Mouse (Mus musculus) embryo, embryonic 10 days (tissue): ENCODE data around the gene Sf3a2.
A peak's percentile ranks its signal among the peaks of the same experiment; 100 is the strongest.
"Not testable (repeated sequence)": the region's sequence is repeated elsewhere in the genome, so short reads cannot be mapped to it uniquely, and the experiment has no call there.

ENCODE experiments used
- DNase-seq: peaks from one replicate; pipeline ENCODE4 v3.0.0-alpha.2; 2015; ENCODE audit warnings: low spot score

The Sf3a2 gene

DNA sequence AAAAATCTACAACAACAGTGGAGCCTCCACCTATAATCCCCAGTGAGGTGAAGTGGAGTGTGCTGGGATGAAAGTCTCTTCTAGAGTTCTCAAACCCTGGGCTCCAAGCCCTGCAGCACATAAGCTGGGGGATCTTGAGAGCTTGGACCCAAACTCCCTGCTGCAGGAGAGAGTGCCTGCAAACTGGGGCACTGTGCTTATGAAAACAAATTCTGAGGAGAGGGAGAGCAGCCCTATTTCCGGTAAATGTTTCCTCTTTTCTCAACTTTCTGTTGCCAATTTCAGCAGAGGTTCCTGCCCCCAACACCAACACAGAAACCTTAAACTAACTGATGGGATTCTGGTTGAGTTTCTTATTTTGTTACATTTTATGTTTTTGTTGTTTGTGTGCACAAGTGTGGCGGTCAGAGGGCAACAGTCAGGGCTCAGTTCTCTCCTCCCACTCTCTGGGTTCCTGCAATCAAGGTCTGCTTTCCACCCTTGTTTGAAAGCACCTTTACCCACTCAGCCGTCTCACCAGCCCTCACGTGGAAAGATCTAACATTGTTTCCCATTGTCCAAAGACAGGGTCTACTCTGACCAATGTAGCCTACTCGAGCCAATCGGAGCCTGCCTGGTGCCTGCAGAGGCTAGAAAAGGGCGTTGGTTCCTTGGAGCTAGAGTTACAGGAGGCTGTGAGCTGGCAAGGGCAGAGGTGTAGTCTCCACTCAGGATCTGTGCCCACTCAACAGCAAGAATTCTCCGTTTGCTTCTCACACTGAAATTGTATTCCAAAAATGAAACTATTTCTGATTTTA is 26.0 kb downstream of the Sf3a2 start:
- no peak for DNase-seq

DNA sequence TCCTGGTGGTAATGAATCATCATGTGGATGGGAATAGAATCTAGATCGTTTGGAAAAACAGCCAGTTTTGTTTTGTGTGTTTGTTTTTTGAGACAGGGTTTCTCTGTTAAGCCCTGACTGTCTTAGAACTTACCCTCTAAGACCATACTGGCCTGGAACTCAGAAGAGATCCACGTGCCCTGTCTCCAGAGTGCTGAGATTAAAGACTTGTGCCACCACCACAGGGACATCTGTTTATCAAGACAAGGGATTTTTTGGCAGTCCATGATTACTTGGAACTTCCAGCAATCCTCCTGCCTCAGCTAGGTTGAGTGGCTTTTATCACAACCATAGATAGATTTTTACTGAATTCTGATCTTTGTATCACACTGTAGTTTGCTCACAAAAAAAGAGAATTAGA is 26.8 kb downstream of the Sf3a2 start:
- DNase-seq: no peak

DNA sequence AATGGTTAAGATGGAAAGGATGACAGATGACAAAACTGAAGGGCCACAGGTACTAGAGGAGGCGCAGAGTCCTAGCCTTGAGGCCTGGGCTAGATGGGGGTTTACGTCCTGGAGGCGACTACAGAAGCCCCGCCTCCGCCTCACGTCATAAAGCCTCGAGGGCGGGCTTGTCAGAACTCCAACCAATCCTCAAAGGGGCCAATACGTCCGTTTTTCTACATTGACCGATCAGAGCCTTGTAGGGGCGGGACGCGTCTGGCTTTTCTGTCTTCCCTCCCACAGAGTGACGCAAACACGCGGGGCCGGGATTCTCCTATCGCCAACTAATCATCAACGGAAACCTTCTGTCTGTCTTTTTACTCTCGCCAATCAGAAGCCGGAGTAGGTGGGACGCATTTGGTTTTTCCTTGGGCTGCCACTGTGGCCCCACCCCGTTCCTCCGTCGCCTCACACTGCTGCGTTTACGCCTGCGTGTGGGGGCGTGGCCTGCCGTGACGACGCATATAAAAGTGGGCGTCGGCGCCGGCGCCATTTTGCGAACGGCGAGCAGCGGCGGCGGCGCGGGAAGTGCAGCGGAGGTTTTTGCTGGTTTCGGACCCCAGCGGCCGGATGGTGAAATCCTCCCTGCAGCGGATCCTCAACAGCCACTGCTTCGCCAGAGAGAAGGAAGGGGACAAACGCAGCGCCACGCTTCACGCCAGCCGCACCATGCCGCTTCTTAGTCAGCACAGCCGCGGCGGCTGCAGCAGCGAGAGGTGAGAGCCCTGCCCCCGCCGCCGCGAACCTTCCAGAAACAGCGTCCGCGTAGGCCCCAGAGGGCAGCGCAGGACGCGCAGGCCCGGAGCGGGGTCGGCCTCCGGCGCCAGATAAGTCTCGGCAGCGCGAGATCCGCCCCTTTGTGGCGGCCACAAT is 28.4 kb downstream of the Sf3a2 start, which contains the start of gene Oaz1:
Gene Oaz1, plus strand, starts transcription at position 506 of the 912 bp plus-strand sequence.
- peak; percentile 99 for DNase-seq

DNA sequence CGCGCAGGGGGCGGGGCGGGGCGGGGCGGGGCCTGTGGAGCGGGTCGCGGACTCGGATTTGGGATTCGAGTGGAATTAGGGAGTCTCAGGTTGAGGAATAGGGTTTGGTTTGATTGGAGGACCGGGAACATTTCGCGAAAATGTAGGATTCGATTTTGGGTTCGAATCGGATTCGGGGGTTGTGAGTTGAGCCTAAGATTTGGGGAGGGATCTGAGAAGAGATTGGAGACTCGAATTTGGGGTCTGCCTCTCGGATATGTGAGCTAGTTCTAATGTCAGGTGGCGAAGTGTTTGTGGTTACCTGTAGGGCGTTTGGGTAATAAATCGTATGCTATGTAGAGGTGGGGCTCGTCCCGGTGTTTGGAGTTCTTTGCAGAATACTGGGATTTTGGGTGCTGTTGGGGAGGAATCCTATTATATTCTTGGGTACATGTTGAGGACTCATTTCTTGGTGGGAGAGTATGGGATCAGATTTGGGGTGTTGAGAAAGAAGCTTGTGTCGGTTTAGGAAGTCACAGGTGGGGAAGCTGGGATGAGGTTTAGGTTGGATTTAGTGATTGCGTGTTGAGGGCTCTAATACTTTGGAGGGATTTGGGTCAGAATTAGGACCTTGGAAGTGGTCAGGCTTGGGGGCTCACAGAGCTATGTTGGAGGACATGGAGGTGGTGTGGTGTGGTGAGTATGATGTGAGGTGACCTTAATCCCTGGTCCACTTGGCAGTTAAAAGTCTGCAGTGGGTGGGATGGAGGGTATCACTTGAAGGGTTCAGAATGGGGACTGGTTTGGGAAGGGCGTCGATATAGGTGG is 29.3 kb downstream of the Sf3a2 start:
- DNase-seq: no peak

DNA sequence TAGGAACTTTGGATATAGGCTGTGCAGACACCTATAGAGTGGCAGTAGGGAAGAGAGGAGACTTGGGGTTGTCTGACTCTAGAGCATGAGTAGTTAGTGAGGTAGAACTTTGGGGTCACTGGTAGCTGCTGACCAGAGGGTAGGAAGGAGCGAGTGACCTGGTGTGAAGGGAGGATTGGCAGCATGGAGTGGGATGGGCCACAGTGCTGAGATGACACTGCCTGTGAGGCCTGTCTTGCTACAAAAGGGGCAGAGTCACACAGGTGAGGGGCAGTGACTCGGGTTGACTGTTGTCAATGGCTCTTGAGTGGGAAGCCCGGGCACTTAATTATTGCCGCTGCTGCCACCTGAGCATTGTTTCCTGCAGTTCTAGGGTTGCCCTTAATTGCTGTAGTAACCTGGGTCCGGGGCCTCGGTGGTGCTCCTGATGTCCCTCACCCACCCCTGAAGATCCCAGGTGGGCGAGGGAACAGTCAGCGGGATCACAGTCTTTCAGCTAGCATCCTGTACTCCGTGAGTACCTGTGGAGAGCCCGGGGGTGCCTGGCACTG is 29.9 kb downstream of the Sf3a2 start:
- DNase-seq: no peak

DNA sequence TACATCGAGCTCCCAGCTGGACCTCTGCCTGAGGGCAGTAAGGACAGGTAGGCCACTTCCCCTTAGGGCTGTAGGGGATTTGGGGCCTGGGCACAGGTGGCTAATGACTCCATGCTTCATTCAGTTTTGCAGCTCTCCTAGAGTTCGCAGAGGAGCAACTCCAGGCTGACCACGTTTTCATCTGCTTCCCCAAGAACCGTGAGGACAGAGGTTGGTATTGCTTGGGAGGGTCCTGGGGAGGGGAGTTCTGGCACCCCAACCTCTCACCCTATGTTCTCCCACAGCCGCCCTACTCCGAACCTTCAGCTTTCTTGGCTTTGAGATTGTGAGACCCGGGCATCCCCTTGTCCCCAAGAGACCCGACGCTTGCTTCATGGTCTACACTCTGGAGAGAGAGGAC is 30.6 kb downstream of the Sf3a2 start:
- DNase-seq: not testable (repeated sequence)

DNA sequence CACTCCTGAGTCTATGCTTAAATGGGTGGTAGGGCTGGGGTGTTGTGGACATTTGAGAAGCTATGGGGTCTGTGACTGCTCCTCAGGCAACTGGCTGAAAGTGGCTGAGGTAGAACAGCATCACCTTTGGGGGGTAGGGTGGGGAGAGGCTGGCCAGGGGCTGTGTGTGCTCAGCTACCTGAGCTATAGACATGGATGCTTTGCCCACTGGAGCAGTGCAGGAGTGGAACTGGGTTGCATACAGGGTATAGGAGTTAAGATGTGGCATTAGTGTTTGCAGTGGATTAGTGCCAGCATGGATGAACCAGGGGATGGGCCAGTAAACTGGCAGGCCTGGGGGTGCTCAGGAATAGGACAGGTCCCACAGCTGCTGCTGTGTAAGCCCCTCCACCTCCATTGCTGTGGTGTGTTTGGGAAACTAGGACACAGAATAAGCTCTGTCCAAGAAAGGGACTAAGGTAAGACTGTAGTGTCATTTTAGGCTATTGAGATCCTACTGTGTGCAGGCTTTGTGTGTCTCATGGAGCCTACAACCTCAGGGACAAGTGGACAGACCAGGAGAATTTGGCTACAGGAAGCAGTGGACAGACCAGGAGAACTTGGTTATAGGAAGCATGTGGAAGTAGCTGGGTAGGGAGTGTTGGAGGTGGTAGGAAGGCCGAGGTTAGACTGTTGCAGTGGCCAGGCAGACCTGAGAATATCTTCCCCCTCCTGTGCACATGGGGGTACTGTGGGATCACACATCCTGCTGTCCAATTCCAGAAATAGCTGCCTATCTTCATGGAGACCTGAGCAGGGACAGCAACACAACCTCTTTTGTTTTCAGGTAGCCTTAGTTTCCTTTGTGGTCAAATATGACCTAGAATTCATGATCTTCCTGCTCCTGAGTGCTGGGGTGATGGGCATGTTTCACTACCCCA is 31.6 kb downstream of the Sf3a2 start:
- DNase-seq: no peak

DNA sequence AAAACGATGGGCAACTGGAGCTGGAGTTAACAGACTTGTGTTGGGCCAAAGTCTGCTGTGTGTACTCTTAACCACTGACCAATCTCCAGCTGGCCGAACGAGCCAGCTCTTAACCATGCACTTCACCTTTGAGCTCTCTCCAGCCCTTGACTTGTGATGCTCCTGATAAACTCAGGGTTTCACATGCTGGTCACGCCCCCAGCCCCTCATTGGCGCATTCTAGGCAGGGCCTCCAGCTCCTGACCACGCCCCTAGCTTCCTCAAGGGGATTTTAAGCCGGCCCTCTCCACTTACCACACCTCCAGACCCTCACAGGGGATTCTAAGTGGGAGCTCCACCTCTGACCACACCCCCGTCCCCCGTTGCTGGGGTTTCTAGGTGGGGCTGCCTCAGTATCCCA is 33.1 kb downstream of the Sf3a2 start:
- DNase-seq: peak; percentile 95

DNA sequence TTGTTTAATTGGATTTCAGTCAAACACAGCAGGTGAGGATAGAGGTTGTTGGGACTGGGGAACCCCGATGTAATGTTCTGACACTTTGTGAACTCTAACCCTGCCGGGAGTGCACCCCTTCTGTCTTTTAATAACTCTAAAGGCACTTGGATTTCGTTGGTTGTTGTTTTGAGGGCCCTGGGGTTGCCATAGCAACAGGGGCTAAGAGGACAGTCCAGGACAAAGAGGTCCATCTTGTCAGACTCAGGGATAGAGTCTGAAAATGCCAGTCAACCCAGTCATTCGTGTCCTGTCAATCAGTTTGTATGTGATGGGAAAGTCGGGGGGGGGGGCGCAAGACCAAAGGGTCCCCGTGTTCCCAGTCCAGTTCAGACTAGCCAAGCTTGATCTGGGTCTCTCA is 34.8 kb downstream of the Sf3a2 start:
- DNase-seq: no peak

DNA sequence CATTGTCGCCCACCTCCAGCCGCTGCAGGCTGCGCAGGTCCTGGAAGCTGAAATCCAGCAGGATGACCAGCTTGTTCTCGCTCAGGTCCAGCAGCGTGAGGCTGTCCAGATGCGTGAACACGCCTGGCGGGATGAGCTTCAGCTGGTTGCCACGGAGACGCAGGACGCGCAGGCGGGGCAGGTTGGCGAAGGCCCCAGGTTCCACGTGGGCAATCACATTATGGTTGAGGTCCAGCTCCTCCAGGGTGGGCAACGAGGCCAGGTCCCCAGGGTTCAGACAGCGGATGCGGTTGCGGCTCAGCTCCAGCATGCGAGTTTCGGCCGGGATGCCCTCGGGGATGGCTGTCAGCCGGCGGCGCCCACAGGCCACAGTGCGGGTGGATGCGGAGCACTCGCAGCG is 37.6 kb downstream of the Sf3a2 start:
- no peak for DNase-seq

DNA sequence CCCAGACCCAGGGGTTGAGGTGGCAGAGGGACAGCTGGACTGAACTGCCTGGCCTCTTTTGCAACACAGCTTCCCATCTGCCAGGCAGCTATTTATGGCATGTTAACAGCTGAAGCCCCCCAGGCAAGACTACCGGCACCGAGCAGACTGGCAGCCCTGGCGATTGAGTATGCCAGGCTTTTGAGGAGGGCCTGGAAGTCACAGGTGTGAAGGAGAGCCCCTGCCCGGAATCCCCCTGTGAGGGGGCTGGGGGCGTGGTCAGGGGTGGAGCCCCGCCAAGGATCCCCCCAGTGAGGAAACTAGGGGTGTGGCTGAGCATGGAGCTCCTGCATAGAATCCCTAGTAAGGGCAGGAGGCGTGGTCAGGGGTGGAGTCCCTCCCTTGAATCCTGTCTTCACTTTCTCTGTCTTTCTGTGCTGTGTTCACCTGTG is 39.0 kb downstream of the Sf3a2 start:
- DNase-seq: no peak

DNA sequence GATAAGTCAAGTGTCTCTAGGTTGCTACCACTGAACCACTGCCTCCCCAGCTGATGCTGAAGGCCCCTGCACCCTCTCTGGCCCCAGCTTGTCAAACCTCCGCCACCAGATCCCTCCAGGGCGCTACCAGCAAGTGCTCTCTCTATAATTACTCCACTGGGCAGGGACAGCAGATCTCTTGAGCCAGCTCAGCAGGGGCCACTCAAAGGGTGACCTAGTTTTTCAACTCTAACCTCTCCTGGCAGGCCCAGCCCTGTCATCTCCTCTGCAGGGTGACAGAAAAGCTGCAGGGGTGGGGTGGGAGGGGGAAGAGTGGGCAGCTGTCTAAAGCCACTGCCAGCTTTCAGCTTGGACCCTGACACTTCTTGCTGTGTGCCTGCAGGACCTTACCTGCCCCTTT is 39.8 kb downstream of the Sf3a2 start:
- DNase-seq: no peak

DNA sequence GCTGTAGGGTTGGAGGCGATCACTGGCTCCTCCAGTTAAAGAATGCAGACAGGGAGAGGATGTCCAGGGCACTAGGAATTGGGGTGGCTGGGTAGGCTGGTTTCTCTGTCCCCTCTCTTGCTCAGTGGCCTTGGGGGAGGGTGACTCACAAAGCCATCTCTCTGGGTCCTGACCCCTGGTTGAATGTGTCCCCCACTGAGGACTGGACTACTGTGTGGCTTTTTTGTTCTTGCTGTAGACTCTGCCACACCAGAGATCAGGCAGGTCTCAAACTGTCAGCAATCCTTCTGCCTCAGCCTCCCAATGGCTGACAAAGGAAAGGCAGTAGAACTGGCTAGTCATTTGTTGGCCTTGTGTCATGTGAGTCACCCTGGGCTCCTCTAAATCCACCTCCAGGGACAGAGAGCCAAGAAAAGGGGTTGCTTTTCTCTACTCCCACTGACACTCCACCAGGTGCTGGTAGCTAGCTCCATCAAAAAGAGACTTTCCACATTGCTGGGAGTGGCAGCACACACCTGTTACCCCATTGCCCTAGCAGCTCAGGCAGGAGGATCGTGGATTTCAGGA is 40.4 kb downstream of the Sf3a2 start:
- DNase-seq: no peak

DNA sequence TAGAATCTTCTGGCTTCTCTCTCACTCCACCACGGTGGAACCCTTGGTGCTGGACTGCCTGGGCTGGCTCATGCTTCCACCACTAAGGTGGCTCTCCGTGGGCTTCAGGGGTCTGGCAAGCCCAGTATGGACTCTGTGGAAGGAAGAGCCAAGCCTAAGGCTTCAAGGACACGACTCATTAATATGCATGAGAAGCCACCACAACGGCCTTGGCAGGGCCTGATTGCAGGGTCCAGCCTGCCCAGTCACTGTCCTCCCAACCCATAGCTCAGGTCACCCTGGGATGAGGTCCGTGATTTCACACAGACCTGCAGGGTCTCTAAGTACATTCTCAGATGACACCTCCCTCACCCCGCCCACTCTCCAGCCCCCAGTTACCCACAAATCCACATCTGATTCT is 41.9 kb downstream of the Sf3a2 start:
- no peak for DNase-seq

DNA sequence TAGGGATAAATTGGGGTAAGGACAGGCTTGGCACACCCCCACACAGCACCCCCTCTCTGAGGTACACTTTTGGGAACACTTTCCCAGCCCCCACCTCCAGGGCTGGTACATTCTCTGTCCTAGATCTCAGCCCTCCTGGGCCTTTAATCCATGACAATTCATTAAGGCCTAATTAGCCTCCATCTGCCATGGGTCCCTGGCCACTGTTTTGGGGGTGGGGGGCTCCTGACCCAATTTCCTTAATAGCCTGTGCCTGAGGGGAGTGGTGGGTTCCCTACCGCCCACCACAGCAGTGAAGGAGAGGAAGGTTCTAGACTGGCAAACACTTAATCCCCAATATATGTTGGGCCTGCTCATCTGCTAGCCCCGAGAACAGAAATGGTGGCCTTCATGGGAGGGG is 43.7 kb downstream of the Sf3a2 start:
- DNase-seq: no peak

DNA sequence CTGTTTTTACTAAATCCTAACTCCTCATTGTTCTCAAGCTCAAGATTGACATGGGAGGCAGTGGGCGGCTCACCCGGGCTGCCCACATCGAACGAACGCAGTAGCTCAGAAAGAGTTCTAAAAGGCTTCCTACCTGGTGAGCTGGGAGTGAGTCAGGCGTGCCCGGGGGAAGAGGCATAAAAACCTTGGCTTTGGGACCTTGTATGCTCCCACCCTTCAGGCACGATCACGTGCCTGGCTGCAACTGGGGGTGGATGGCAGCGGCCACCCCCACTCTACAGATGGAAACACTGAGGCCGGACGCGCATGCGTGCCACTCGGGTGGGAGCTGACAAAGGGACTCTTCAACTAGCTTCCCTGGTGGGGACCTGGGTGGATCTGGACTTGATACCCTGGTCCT is 44.3 kb downstream of the Sf3a2 start:
- no peak for DNase-seq

DNA sequence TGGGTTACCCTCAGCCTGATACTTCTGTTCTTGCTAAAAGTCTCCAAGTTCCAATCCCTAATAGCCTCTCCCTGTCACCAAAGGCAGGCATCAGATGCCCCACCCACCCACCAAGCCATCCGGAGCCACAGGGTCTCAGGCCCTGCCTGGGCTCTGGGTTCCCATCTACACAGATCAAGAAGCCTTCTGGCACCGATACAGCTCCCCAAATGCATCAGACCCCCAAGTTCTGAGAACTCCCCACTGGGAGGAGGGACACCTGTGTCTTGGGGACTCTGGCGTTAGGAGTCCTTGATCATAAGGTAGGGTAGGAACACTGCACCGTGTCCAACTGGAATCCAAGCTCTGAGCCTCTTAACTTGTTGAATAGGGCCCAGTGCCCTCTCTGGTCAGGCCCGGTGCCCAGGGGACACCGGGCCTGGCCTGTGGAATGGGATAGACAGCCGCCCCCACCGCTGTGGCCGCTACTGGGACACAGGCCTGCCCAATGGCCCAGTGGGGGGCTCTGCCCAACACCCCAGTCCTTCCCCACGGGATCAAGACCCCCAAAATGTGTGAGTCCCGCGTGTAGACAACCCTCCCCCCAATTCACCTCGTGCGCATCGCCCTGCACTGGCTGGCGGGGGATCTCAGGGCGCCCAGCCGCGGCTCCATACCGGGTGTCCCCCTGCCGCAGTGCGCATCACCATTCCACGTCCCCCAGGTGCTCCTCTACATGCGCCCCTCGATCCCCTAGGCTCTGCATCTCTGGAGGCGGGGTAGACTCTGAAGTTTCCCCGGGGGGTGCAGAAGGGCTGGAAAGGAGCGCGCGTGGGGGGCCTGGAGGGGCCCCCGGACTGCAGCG is 45.3 kb downstream of the Sf3a2 start:
- no peak for DNase-seq

DNA sequence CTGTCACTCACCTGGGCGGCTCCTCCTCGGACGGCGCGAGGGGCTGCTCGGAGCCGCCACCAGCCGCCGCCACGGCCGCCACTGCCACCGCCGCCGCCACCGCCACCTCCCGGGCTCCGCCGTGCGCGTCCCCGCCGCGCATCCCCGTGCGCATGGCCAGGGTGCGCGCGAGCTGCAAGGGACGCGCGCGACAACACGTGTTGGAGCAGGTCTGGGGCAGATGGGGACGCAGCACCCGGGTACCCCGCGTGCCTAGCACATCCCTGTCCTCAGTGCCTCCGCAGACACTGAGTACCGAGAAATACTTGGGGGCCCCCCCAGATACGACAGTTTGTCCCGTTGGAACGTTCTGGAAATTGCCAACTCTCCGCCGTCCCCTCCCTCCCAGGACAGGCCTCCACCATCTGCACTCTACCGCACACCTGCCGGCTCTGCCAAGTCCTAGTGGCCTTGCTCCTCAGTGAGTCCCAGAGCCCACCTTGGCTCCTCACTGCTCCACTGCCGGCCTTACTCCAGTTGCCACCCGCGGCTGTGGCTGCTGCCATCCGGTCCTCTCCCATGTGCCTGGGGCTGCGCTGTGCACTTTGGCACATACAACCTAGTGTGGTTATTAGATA is 46.0 kb downstream of the Sf3a2 start, which contains the start of gene Lingo3:
Gene Lingo3, minus strand, starts transcription at position 109 of the 617 bp plus-strand sequence.
- DNase-seq: peak; percentile 48
